9 mouse cellular contexts compared by ENCODE assay signal in genomic region chr10:83729492-83729891, GRCm38 (mm10). TPM values are rescaled to one million over a fixed set of nuclear protein-coding genes. Genes with fewer than 3 reads are reported as not detected.
DNase-seq lines count a peak whose midpoint lies in the region; ATAC-seq and TF ChIP-seq lines count a peak whose summit lies in the region.
"Had no signal": no experiment of that assay in that cellular context is flagged by ENCODE, and none has a peak within 500 bp of the region (broad histone marks: within the 10 kb centered on the region; RNA-seq: fewer than 3 reads in every experiment).

No protein-coding gene starts in this region.

- no peak for TF ChIP-seq POLR2A in heart, adult 2 months (IDR thresholded peaks at IDR 0.05; ENCODE audit: insufficient read depth, low read depth, low read length)
- no peak for TF ChIP-seq POLR2A in liver, adult 2 months (IDR thresholded peaks at IDR 0.05; ENCODE audit: extremely low read depth, insufficient read depth, low read length)

- WGBS in heart, adult 2 months, result 34% methylated on average over 7 of the region's 7 CpGs
- 30% methylated on average over 7 of the region's 7 CpGs for WGBS in kidney, embryonic 14.5 days
- WGBS in liver, adult 2 months, result 27% methylated on average over 7 of the region's 7 CpGs

- peak; percentile 44 for TF ChIP-seq CTCF in C2C12 (IDR thresholded peaks at IDR 0.05; ENCODE audit: control insufficient read depth, insufficient read depth, insufficient read length)
- peak; percentile 97 for TF ChIP-seq CTCF in heart, adult 2 months (IDR thresholded peaks at IDR 0.05)
- TF ChIP-seq CTCF in liver, adult 2 months (IDR thresholded peaks at IDR 0.05; ENCODE audit: low read depth, low read length), result peak; percentile 81

- TF ChIP-seq EP300 in heart, adult 2 months (IDR thresholded peaks at IDR 0.05; ENCODE audit: insufficient read depth, low read depth, low read length), result 0 out of 2 replicates have a peak, but pooled peaks have one; percentile 63

- ATAC-seq in kidney, embryonic 14.5 days (ENCODE audit: low FRiP score, low TSS enrichment), result peak; percentile 67; the same call in 1 of the 2 replicates

- H3K36me3 ChIP-seq in C2C12 (ENCODE audit: control insufficient read depth, insufficient read depth), result no peaks in the 10 kb centered on the region
- no peaks in the 10 kb centered on the region for H3K36me3 ChIP-seq in heart, adult 2 months (ENCODE audit: control insufficient read depth, insufficient read depth, low read length)
- H3K36me3 ChIP-seq in kidney, embryonic 14.5 days (ENCODE audit: control insufficient read depth, insufficient read depth, low read length), result no peaks in the 10 kb centered on the region
- H3K36me3 ChIP-seq in liver, adult 2 months (ENCODE audit: control insufficient read depth, insufficient read depth, low read length), result no peaks in the 10 kb centered on the region
- no peaks in the 10 kb centered on the region for H3K36me3 ChIP-seq in splenic B cell, adult 2 months (ENCODE audit: control insufficient read depth, insufficient read depth, low read length, poor library complexity, severe bottlenecking)
- H3K36me3 ChIP-seq: embryonic facial prominence, embryonic 13.5 days had no signal

- H3K9me3 ChIP-seq in kidney, embryonic 14.5 days (ENCODE audit: control insufficient read depth, low read length), result peaks cover 4% of the 10 kb centered on the region; the same call in 1 of the 2 replicates

- H3K4me3 ChIP-seq in C2C12 (ENCODE audit: insufficient read depth, poor library complexity, severe bottlenecking), result no peak overlapping the region
- no peak overlapping the region for H3K4me3 ChIP-seq in heart, adult 2 months
- H3K4me3 ChIP-seq in kidney, embryonic 14.5 days (ENCODE audit: low read length), result no peak overlapping the region
- H3K4me3 ChIP-seq in liver, adult 2 months (ENCODE audit: insufficient read depth, low read depth, low read length), result no peak overlapping the region
- H3K4me3 ChIP-seq: embryonic facial prominence, embryonic 13.5 days had no signal

- DNase-seq in adrenal gland, postnatal 14 days, result peak; percentile 93
- peak; percentile 79 for DNase-seq in embryo, embryonic 9.5 days (ENCODE audit: extremely low spot score)
- peak; percentile 72 to 92 for DNase-seq in heart, adult 2 months
- peak; percentile 35 for DNase-seq in liver, adult 2 months (ENCODE audit: extremely low read depth, low read depth, low spot score)
- DNase-seq in neural tube, embryonic 10.5 days (ENCODE audit: extremely low spot score, low spot score), result peak; percentile 88
- peak; percentile 76 for DNase-seq in splenic B cell, adult 2 months (ENCODE audit: low read depth, low spot score)

- intact Hi-C loops in heart, adult 2 months (cut with DNase I), result loop anchor here (5.0 to 10.0 kb wide), 2 partner anchors 45 to 82 kb away; partner anchors contain the start of gene Appl2

- no peak overlapping the region for H3ac ChIP-seq in C2C12 (ENCODE audit: control insufficient read depth, insufficient read length, low read depth)

- H3K79me2 ChIP-seq in C2C12 (ENCODE audit: control insufficient read depth, insufficient read depth), result no peaks in the 10 kb centered on the region
- H3K79me2 ChIP-seq in heart, adult 2 months (replicated peaks; ENCODE audit: control insufficient read depth, insufficient read depth, low read length), result no peaks in the 10 kb centered on the region
- no peaks in the 10 kb centered on the region for H3K79me2 ChIP-seq in liver, adult 2 months (ENCODE audit: control insufficient read depth, insufficient read depth, low read length)

- no peak overlapping the region for H3K9ac ChIP-seq in heart, adult 2 months (ENCODE audit: low read depth, low read length)
- H3K9ac ChIP-seq in kidney, embryonic 14.5 days (ENCODE audit: low read depth, low read length), result no peak overlapping the region
- H3K9ac ChIP-seq in liver, adult 2 months (ENCODE audit: low read depth, low read length), result no peak overlapping the region
- H3K9ac ChIP-seq: embryonic facial prominence, embryonic 13.5 days had no signal

- H3K27ac ChIP-seq in heart, adult 2 months, result no peak overlapping the region
- H3K27ac ChIP-seq in kidney, embryonic 14.5 days (ENCODE audit: low read depth, low read length), result no peak overlapping the region
- no peak overlapping the region for H3K27ac ChIP-seq in liver, adult 2 months (replicated peaks; ENCODE audit: insufficient read depth, low read depth, low read length)
- H3K27ac ChIP-seq: embryonic facial prominence, embryonic 13.5 days had no signal

- H3K27me3 ChIP-seq in C2C12 (ENCODE audit: control insufficient read depth, insufficient read depth, insufficient read length), result peaks cover 9% of the 10 kb centered on the region
- H3K27me3 ChIP-seq in heart, adult 2 months (ENCODE audit: control insufficient read depth, insufficient read depth, low read length), result no peaks in the 10 kb centered on the region
- H3K27me3 ChIP-seq in kidney, embryonic 14.5 days (ENCODE audit: control insufficient read depth, insufficient read depth, low read length), result no peaks in the 10 kb centered on the region
- no peaks in the 10 kb centered on the region for H3K27me3 ChIP-seq in liver, adult 2 months (ENCODE audit: control insufficient read depth, insufficient read depth, low read length)
- H3K27me3 ChIP-seq in splenic B cell, adult 2 months (ENCODE audit: control insufficient read depth, insufficient read depth, low read length, poor library complexity, severe bottlenecking), result no peaks in the 10 kb centered on the region
- H3K27me3 ChIP-seq: embryonic facial prominence, embryonic 13.5 days had no signal

- H3K79me3 ChIP-seq in C2C12 (ENCODE audit: low read depth), result no peaks in the 10 kb centered on the region

- 0 out of 2 replicates have a peak, but pooled peaks cover 3% of the 10 kb centered on the region for H3K4me1 ChIP-seq in heart, adult 2 months (ENCODE audit: control insufficient read depth, insufficient read depth, low read length)
- 0 out of 2 replicates have a peak, but pooled peaks cover 3% of the 10 kb centered on the region for H3K4me1 ChIP-seq in kidney, embryonic 14.5 days (ENCODE audit: control insufficient read depth, insufficient read depth, low read length)
- no peaks in the 10 kb centered on the region for H3K4me1 ChIP-seq in liver, adult 2 months (ENCODE audit: control insufficient read depth, insufficient read depth, low read length)

- H3K4me2 ChIP-seq in kidney, embryonic 14.5 days (replicated peaks; ENCODE audit: low read depth, low read length), result no peak overlapping the region
- H3K4me2 ChIP-seq: embryonic facial prominence, embryonic 13.5 days had no signal

TF ChIP-seq in C2C12, 6 proteins besides CTCF, POLR2A, EP300 and RAD21:
- TF ChIP-seq MYOD1 (IDR thresholded peaks at IDR 0.05; ENCODE audit: control insufficient read depth, insufficient read length, low read depth) (no peak), MAX (IDR thresholded peaks at IDR 0.05) (no peak), CEBPB (IDR thresholded peaks at IDR 0.05; ENCODE audit: low read depth) (no peak), USF1 (IDR thresholded peaks at IDR 0.05; ENCODE audit: low read depth) (no peak), MYOG (IDR thresholded peaks at IDR 0.05; ENCODE audit: control insufficient read depth, extremely low read depth, insufficient read length) (no peak), FOSL1 (IDR thresholded peaks at IDR 0.05; ENCODE audit: insufficient read depth, low read length, poor library complexity, severe bottlenecking) (no peak)

RNA-seq across cellular contexts. Expression of gene 1500009L16Rik, which starts 6.8 kb away (rescaled TPM):
- polyA plus RNA-seq in C2C12 (2012; fragmentation: generic; extraction: Trizol), result 0.25 TPM
- 14.7 and 16.0 TPM in 2 replicates for total RNA-seq in adrenal gland, postnatal 14 days (2021)
- 1 to 10 TPM; 3.9 to 5.9 TPM for total RNA-seq in heart, adult 2 months (2021)
- 3.2 and 3.3 TPM in 2 replicates for polyA plus RNA-seq in heart, adult 2 months (2012; rRNA removed)
- 32.9 and 46.8 TPM in 2 replicates for polyA plus RNA-seq in kidney, embryonic 14.5 days (2014; fragmentation: Nextera tagmentation; extraction: Ambion mirVana)
- not detected in 2 replicates for total RNA-seq in liver, adult 2 months (2014; rRNA removed)
- 0.12 TPM in 1 of 2 replicates, not detected in the other for polyA plus RNA-seq in liver, adult 2 months (2012; rRNA removed)

Comparison
In these comparisons a context has a peak if more than half of its experiments do, and no peak if none do; other contexts are left out.
1. CTCF ChIP-seq: peak in every context shown above with its lines; median percentile 97 in heart, adult 2 months; 81 in liver, adult 2 months; 44 in C2C12.
2. DNase-seq: peak in every context shown above with its lines; median percentile 93 in adrenal gland, postnatal 14 days; 88 in neural tube, embryonic 10.5 days; 82 in heart, adult 2 months; 79 in embryo, embryonic 9.5 days; 76 in splenic B cell, adult 2 months; 35 in liver, adult 2 months.